Mouse (Mus musculus) stomach, embryonic 15.5 days (tissue): ENCODE measurements around the gene Tsc22d3. TPM values are rescaled to one million over a fixed set of nuclear protein-coding genes. Genes with fewer than 3 reads are reported as not detected.
"Not testable (repeated sequence)": the region's sequence is repeated elsewhere in the genome, so short reads cannot be mapped to it uniquely, and the experiment has no call there.

Source experiments
- ATAC-seq: fragments of 200-750 bp; cut with Nextera tagmentation; 2 replicates; pipeline ENCODE4 v1.8.0; 2017; ENCODE audit warnings: low read depth, moderate number of reproducible peaks, moderate TSS enrichment; ENCODE audit not compliant: insufficient read depth, low FRiP score
- H3K27ac ChIP-seq: fragments of 300-500 bp; sonication (generic); 2 replicates; pipeline ENCODE4 v1.5.1; 2015; ENCODE audit warnings: mild to moderate bottlenecking, inconsistent platforms
- H3K27me3 ChIP-seq: fragments of 300-500 bp; sonication (generic); replicated peaks from 2 replicates; pipeline ENCODE4 v1.6.1; 2015; ENCODE audit warnings: inconsistent platforms
- H3K36me3 ChIP-seq: fragments of 300-500 bp; sonication (generic); 2 replicates; pipeline ENCODE4 v1.6.1; 2015; ENCODE audit warnings: inconsistent platforms
- H3K4me1 ChIP-seq: fragments of 300-500 bp; sonication (generic); 2 replicates; pipeline ENCODE4 v1.6.1; 2015; ENCODE audit warnings: inconsistent platforms
- H3K4me2 ChIP-seq: fragments of 300-500 bp; sonication (generic); 2 replicates; pipeline ENCODE4 v1.6.1; 2015; ENCODE audit warnings: mild to moderate bottlenecking, inconsistent platforms
- H3K4me3 ChIP-seq: fragments of 300-500 bp; sonication (generic); replicated peaks from 2 replicates; pipeline ENCODE4 v1.5.1; 2015; ENCODE audit warnings: inconsistent platforms
- H3K9ac ChIP-seq: fragments of 300-500 bp; sonication (generic); 2 replicates; pipeline ENCODE4 v1.6.1; 2015; ENCODE audit warnings: inconsistent platforms
- H3K9me3 ChIP-seq: fragments of 300-500 bp; sonication (generic); 2 replicates; pipeline ENCODE4 v1.6.1; 2016; ENCODE audit warnings: inconsistent platforms
- WGBS: fragments of 180-500 bp; shearing (Covaris S2); methylation state at CpG from one replicate; pipeline ENCODE4 v1.1.7; 2015; 5-methylcytosine and 5-hydroxymethylcytosine counted together
- polyA plus RNA-seq: library from polyadenylated mRNA; unstranded; fragments of >200 nt; fragmentation: Nextera tagmentation; extraction: Ambion mirVana; gene quantifications from 2 replicates; pipeline ENCODE4 v1.2.1, GENCODE M21; 2015

The Tsc22d3 gene
- polyA plus RNA-seq, 1 experiment from 2014 or later, result 79.0 TPM

- H3K4me3 ChIP-seq, result no peak overlapping the region
- H3K27me3 ChIP-seq, result no peaks in the 10 kb centered on the region
- no peak overlapping the region for H3K4me2 ChIP-seq
- no peaks in the 10 kb centered on the region for H3K36me3 ChIP-seq
- 82% methylated on average over 7 of the region's 7 CpGs for whole genome bisulfite sequencing
- H3K9ac ChIP-seq, result no peak overlapping the region
- peaks cover 2% of the 10 kb centered on the region; the same call in 1 of the 2 replicates for H3K4me1 ChIP-seq
- H3K27ac ChIP-seq, result no peak overlapping the region
- no peaks in the 10 kb centered on the region for H3K9me3 ChIP-seq
- ATAC-seq, result no peak
These were observed 74.7 kb downstream of the Tsc22d3 start for GRCm38 (mm10) chrX:140525604-140526252.

GRCm38 (mm10) chrX:140524231-140524630, 76.2 kb downstream of the Tsc22d3 start:
- WGBS, result 77% methylated on average over 5 of the region's 5 CpGs
- H3K4me2 ChIP-seq, result no peak overlapping the region
- ATAC-seq, result no peak
- no peaks in the 10 kb centered on the region for H3K27me3 ChIP-seq
- H3K36me3 ChIP-seq, result no peaks in the 10 kb centered on the region
- H3K4me1 ChIP-seq, result peaks cover 2% of the 10 kb centered on the region; the same call in 1 of the 2 replicates
- H3K27ac ChIP-seq, result no peak overlapping the region
- H3K4me3 ChIP-seq, result no peak overlapping the region
- H3K9me3 ChIP-seq, result no peaks in the 10 kb centered on the region
- no peak overlapping the region for H3K9ac ChIP-seq

GRCm38 (mm10) chrX:140522071-140522765, 78.2 kb downstream of the Tsc22d3 start:
- Histone ChIP-seq H3K4me3 (no peak overlapping the region), H3K27me3 (no peaks in the 10 kb centered on the region), H3K9ac (no peak overlapping the region), H3K27ac (no peak overlapping the region; the same call in 1 of the 2 replicates), H3K36me3 (no peaks in the 10 kb centered on the region), H3K4me1 (peaks cover 2% of the 10 kb centered on the region; the same call in 1 of the 2 replicates), H3K4me2 (no peak overlapping the region), H3K9me3 (no peaks in the 10 kb centered on the region)
- ATAC-seq, result no peak
- WGBS, result 45% methylated on average over 14 of the region's 14 CpGs

- peak overlapping the region; percentile 13; the same call in 1 of the 2 replicates for H3K4me3 ChIP-seq
- 21% methylated on average over 25 of the region's 25 CpGs for WGBS
- peak overlapping the region; percentile 41 for H3K4me2 ChIP-seq
- H3K9me3 ChIP-seq, result no peaks in the 10 kb centered on the region
- no peak overlapping the region for H3K9ac ChIP-seq
- H3K27me3 ChIP-seq, result no peaks in the 10 kb centered on the region
- no peaks in the 10 kb centered on the region for H3K36me3 ChIP-seq
- ATAC-seq, result peak; percentile 96
- peaks cover 2% of the 10 kb centered on the region; the same call in 1 of the 2 replicates for H3K4me1 ChIP-seq
- peak overlapping the region; percentile 73 for H3K27ac ChIP-seq
These were observed 80.0 kb downstream of the Tsc22d3 start for GRCm38 (mm10) chrX:140520146-140521102.

- no peaks in the 10 kb centered on the region for H3K9me3 ChIP-seq
- 83% methylated on average over 8 of the region's 8 CpGs for WGBS
- H3K9ac ChIP-seq, result no peak overlapping the region
- H3K36me3 ChIP-seq, result no peaks in the 10 kb centered on the region
- no peak overlapping the region for H3K4me2 ChIP-seq
- H3K4me1 ChIP-seq, result peaks cover 2% of the 10 kb centered on the region; the same call in 1 of the 2 replicates
- H3K27me3 ChIP-seq, result peaks cover 3% of the 10 kb centered on the region; the same call in 1 of the 2 replicates
- no peak overlapping the region for H3K4me3 ChIP-seq
- ATAC-seq, result no peak
- H3K27ac ChIP-seq, result no peak overlapping the region
These were observed 82.1 kb downstream of the Tsc22d3 start for GRCm38 (mm10) chrX:140518351-140518750.

- 83% methylated on average over 2 of the region's 2 CpGs for WGBS
- no peaks in the 10 kb centered on the region for H3K4me1 ChIP-seq
- ATAC-seq, result no peak
- no peaks in the 10 kb centered on the region for H3K9me3 ChIP-seq
- no peak overlapping the region for H3K4me3 ChIP-seq
- no peak overlapping the region for H3K9ac ChIP-seq
- H3K27me3 ChIP-seq, result peaks cover 4% of the 10 kb centered on the region; the same call in 1 of the 2 replicates
- no peak overlapping the region for H3K4me2 ChIP-seq
- H3K27ac ChIP-seq, result no peak overlapping the region
- no peaks in the 10 kb centered on the region for H3K36me3 ChIP-seq
These were observed 87.1 kb downstream of the Tsc22d3 start for GRCm38 (mm10) chrX:140513379-140513778.

- ATAC-seq, result no peak
- no peaks in the 10 kb centered on the region for H3K9me3 ChIP-seq
- no peak overlapping the region for H3K9ac ChIP-seq
- H3K4me3 ChIP-seq, result no peak overlapping the region
- H3K4me2 ChIP-seq, result no peak overlapping the region; the same call in 1 of the 2 replicates
- peaks cover 4% of the 10 kb centered on the region; the same call in 1 of the 2 replicates for H3K27me3 ChIP-seq
- H3K36me3 ChIP-seq, result no peaks in the 10 kb centered on the region
- 59% methylated on average over 7 of the region's 7 CpGs for WGBS
- H3K4me1 ChIP-seq, result no peaks in the 10 kb centered on the region
- no peak overlapping the region for H3K27ac ChIP-seq
These were observed 88.5 kb downstream of the Tsc22d3 start for GRCm38 (mm10) chrX:140511687-140512651.

- no peaks in the 10 kb centered on the region for H3K9me3 ChIP-seq
- 41% methylated on average over 24 of the region's 24 CpGs for whole genome bisulfite sequencing
- H3K4me2 ChIP-seq, result peak overlapping the region; percentile 43
- H3K27ac ChIP-seq, result 0 out of 2 replicates have a peak overlapping the region, but pooled peaks have one; percentile 5
- no peaks in the 10 kb centered on the region for H3K4me1 ChIP-seq
- no peak overlapping the region for H3K9ac ChIP-seq
- H3K27me3 ChIP-seq, result peaks cover 4% of the 10 kb centered on the region; the same call in 1 of the 2 replicates
- ATAC-seq, result peak; percentile 50; the same call in 1 of the 2 replicates
- H3K4me3 ChIP-seq, result peak overlapping the region; percentile 19; the same call in 1 of the 2 replicates
- H3K36me3 ChIP-seq, result no peaks in the 10 kb centered on the region
These were observed 89.6 kb downstream of the Tsc22d3 start for GRCm38 (mm10) chrX:140510696-140511429.

GRCm38 (mm10) chrX:140509817-140510216, 90.6 kb downstream of the Tsc22d3 start:
- Histone ChIP-seq H3K27me3 (peaks cover 4% of the 10 kb centered on the region; the same call in 1 of the 2 replicates), H3K9me3 (no peaks in the 10 kb centered on the region), H3K4me2 (no peak overlapping the region), H3K36me3 (no peaks in the 10 kb centered on the region), H3K27ac (no peak overlapping the region), H3K4me1 (no peaks in the 10 kb centered on the region), H3K4me3 (no peak overlapping the region), H3K9ac (no peak overlapping the region)
- no peak for ATAC-seq
- WGBS, result 70% methylated on average over 6 of the region's 6 CpGs

GRCm38 (mm10) chrX:140508791-140509190, 91.7 kb downstream of the Tsc22d3 start:
- H3K36me3 ChIP-seq, H3K4me1 ChIP-seq, ATAC-seq, H3K4me3 ChIP-seq, H3K27me3 ChIP-seq, H3K9me3 ChIP-seq, H3K27ac ChIP-seq, H3K9ac ChIP-seq, H3K4me2 ChIP-seq: not testable (repeated sequence)
- 70% methylated on average over 4 of the region's 4 CpGs for WGBS
